8 mouse cellular contexts compared by ENCODE assay signal in the genomic region with DNA sequence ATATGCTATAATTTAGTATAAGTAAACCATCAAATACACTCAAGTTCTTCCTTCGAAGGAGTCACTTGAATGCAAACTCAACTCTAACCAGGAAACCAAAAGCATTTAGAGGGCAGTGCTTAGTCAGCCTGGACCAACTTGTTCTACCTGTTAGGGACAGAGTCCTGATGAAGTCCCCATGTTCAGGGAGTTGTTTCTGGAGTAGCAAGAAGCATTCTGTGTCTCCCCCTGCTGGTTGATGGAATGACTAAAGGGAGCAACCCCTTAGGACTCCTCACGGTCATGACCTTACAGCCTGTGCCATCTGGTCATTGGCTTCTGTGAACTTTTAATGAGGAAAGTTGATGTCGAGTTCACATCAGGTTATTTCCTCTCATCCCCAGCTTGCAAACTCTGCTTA.
A peak's percentile ranks its signal among the peaks of the same experiment; 100 is the strongest.
DNase-seq lines count a peak whose midpoint lies in the region; ATAC-seq and TF ChIP-seq lines count a peak whose summit lies in the region.
"Had no signal": no experiment of that assay in that cellular context is flagged by ENCODE, and none has a peak within 500 bp of the region (broad histone marks: within the 10 kb centered on the region; RNA-seq: fewer than 3 reads in every experiment).

No protein-coding gene starts in this region.

- no peaks in the 10 kb centered on the region for H3K4me1 ChIP-seq in kidney, embryonic 14.5 days (ENCODE audit: control insufficient read depth, insufficient read depth, low read length)
- H3K4me1 ChIP-seq in CH12.LX (ENCODE audit: control insufficient read depth in 1 of 2, insufficient read depth in 2 of 2): no peaks in the 10 kb centered on the region
- H3K4me1 ChIP-seq: limb, embryonic 15.5 days had no signal

- ATAC-seq in kidney, embryonic 14.5 days (ENCODE audit: low FRiP score, low TSS enrichment): no peak
- peak; percentile 91 for ATAC-seq in neutrophil, adult 5-6 weeks (ENCODE audit: extremely low read depth, insufficient number of reproducible peaks, low FRiP score, poor library complexity, severe bottlenecking)

- in situ Hi-C loops in CH12.LX (cut with MboI; ENCODE audit: low pct_ligation_motif_present, low pct_unique_long_range_greater_than_20kb, low sequenced_read_pairs): no loop called here

- no peak overlapping the region for H3K9ac ChIP-seq in kidney, embryonic 14.5 days (ENCODE audit: low read depth, low read length)
- no peak overlapping the region for H3K9ac ChIP-seq in CH12.LX (ENCODE audit: insufficient read depth, low read depth)
- H3K9ac ChIP-seq: limb, embryonic 15.5 days had no signal

- dilution Hi-C loops in CH12.LX (cut with MboI; ENCODE audit: extremely low pct_ligation_motif_present, extremely low pct_unique_long_range_greater_than_20kb, low sequenced_read_pairs): no loop called here

- no peaks in the 10 kb centered on the region for H3K27me3 ChIP-seq in kidney, embryonic 14.5 days (ENCODE audit: control insufficient read depth, insufficient read depth, low read length)
- H3K27me3 ChIP-seq in CH12.LX (replicated peaks): no peaks in the 10 kb centered on the region
- H3K27me3 ChIP-seq: limb, embryonic 15.5 days had no signal

- no peak overlapping the region for H3K4me2 ChIP-seq in kidney, embryonic 14.5 days (replicated peaks; ENCODE audit: low read depth, low read length)
- H3K4me2 ChIP-seq in CH12.LX (ENCODE audit: insufficient read depth, low read depth, poor library complexity, severe bottlenecking): no peak overlapping the region
- H3K4me2 ChIP-seq: limb, embryonic 15.5 days had no signal

- no peaks in the 10 kb centered on the region for H3K36me3 ChIP-seq in kidney, embryonic 14.5 days (ENCODE audit: control insufficient read depth, insufficient read depth, low read length)
- H3K36me3 ChIP-seq in CH12.LX (replicated peaks in 1 of 2; ENCODE audit: control insufficient read depth in 1 of 2, insufficient read depth in 1 of 2, low read length in 1 of 2): no peaks in the 10 kb centered on the region
- H3K36me3 ChIP-seq: limb, embryonic 15.5 days had no signal

- TF ChIP-seq EP300 in CH12.LX (IDR thresholded peaks at IDR 0.05; ENCODE audit: low read length): no peak

- H3K79me2 ChIP-seq in CH12.LX (replicated peaks; ENCODE audit: control insufficient read depth, extremely low read depth, insufficient read depth, poor library complexity, severe bottlenecking): no peaks in the 10 kb centered on the region

- TF ChIP-seq POLR2A in CH12.LX (IDR thresholded peaks at IDR 0.05; ENCODE audit: low read depth, low read length): no peak

- no peaks in the 10 kb centered on the region for H3K9me3 ChIP-seq in kidney, embryonic 14.5 days (ENCODE audit: control insufficient read depth, low read length)
- H3K9me3 ChIP-seq in CH12.LX (replicated peaks; ENCODE audit: low read length): peaks cover 61% of the 10 kb centered on the region
- H3K9me3 ChIP-seq: limb, embryonic 15.5 days had no signal

- no peak overlapping the region for H3K27ac ChIP-seq in kidney, embryonic 14.5 days (ENCODE audit: low read depth, low read length)
- no peak overlapping the region for H3K27ac ChIP-seq in CH12.LX (ENCODE audit: insufficient read depth, low read depth)
- H3K27ac ChIP-seq: limb, embryonic 15.5 days had no signal

- H3K4me3 ChIP-seq in kidney, embryonic 14.5 days (ENCODE audit: low read length): no peak overlapping the region
- H3K4me3 ChIP-seq in CH12.LX (replicated peaks in 1 of 3; ENCODE audit: low read depth in 2 of 3, low read length in 2 of 3, poor library complexity in 1 of 3): no peak overlapping the region
- H3K4me3 ChIP-seq: limb, embryonic 15.5 days had no signal

- 39% methylated on average over 3 of the region's 3 CpGs for WGBS in kidney, embryonic 14.5 days

- peak; percentile 23 for TF ChIP-seq RAD21 in CH12.LX (IDR thresholded peaks at IDR 0.05; ENCODE audit: low read depth, low read length)

- peak; percentile 5 for DNase-seq in kidney, adult 11 months
- DNase-seq in CH12.LX (ENCODE audit: extremely low read depth): no peak
- DNase-seq in adrenal gland, adult 18-20 months (ENCODE audit: low spot score in 2 of 2): peak; percentile 17 to 20
- peak; percentile 93 for DNase-seq in induced T-regulatory cell, adult 2 months (ENCODE audit: low read depth)
- DNase-seq in urinary bladder, postnatal 25 days (ENCODE audit: low spot score): peak; percentile 54

- peak in 1 of 2 experiments; percentile 12; a peak in 1 of 4 replicates for TF ChIP-seq CTCF in CH12.LX (conservative IDR thresholded peaks at IDR 0.05 in 1 of 2, IDR thresholded peaks at IDR 0.05 in 1 of 2; ENCODE audit: low read depth in 2 of 2, low read length in 2 of 2)

TF ChIP-seq in CH12.LX, 34 proteins besides CTCF, POLR2A, EP300 and RAD21:
- TF ChIP-seq ZNF384 (IDR thresholded peaks at IDR 0.05; ENCODE audit: low read depth, low read length) (no peak), TCF12 (IDR thresholded peaks at IDR 0.05; ENCODE audit: low read depth, low read length) (no peak), SIN3A (IDR thresholded peaks at IDR 0.05; ENCODE audit: low read length) (no peak), TBP (conservative IDR thresholded peaks at IDR 0.05; ENCODE audit: low read depth, low read length) (no peak), MAX (IDR thresholded peaks at IDR 0.05; ENCODE audit: low read length) (no peak), PAX5 (IDR thresholded peaks at IDR 0.05; ENCODE audit: low read length) (no peak), RCOR1 (conservative IDR thresholded peaks at IDR 0.05; ENCODE audit: low read depth, low read length) (no peak)
